Mouse (Mus musculus) megakaryocyte, embryonic 14.5 days (primary cell): ENCODE data around the gene Marc2.

Experiments
- FLI1 ChIP-seq: IDR thresholded peaks from 2 replicates; pipeline ENCODE4 v1.6.1; 2012; ENCODE audit warnings: low read length, inconsistent platforms, mixed read lengths
- GATA1 ChIP-seq: IDR thresholded peaks from 3 replicates; pipeline ENCODE4 v1.6.1; 2012; ENCODE audit warnings: mixed read lengths, low read length, inconsistent platforms, borderline replicate concordance

DNA sequence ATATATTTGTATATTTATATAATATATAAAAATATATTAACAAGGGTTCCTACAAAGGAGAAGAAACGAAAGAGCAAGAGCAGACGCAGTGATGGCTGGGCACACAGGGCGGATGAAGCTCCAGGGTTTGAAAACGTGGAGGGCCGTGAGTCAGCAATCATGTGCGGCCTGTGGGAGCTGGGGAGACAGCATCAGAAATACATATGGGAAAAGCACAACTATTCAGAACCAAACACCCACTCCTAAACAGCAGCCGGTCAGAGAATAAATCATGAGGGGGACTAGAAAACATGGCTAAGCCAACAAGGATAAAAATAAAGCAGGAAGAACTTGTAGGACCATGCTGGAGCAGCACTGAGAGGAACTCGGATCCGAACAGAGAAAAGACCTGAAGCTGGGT is 11.0 kb upstream of the Marc2 start:
- TF ChIP-seq GATA1 (no peak), FLI1 (no peak)
